Mouse (Mus musculus) embryo, embryonic 11 days (tissue): Measurements from ENCODE around the gene Trim11.
A peak's percentile ranks its signal among the peaks of the same experiment; 100 is the strongest.

Experiments used
- DNase-seq: peaks from one replicate; pipeline ENCODE4 v3.0.0-alpha.2; 2015

The Trim11 gene

GRCm38 (mm10) chr11:58981541-58982447 is 3.9 kb downstream of the Trim11 start:
- peak; percentile 49 for DNase-seq

- DNase-seq, result no peak
These were observed 4.7 kb downstream of the Trim11 start for GRCm38 (mm10) chr11:58982471-58983097.

- DNase-seq, result no peak
These were observed 5.9 kb downstream of the Trim11 start for GRCm38 (mm10) chr11:58983691-58984341.

GRCm38 (mm10) chr11:58984657-58985056 is 6.8 kb downstream of the Trim11 start:
- no peak for DNase-seq

GRCm38 (mm10) chr11:58985299-58985917 is 7.5 kb downstream of the Trim11 start:
- no peak for DNase-seq

GRCm38 (mm10) chr11:58989166-58989565 is 11.3 kb downstream of the Trim11 start:
- DNase-seq, result no peak

- DNase-seq, result no peak
These were observed 12.2 kb downstream of the Trim11 start for GRCm38 (mm10) chr11:58990141-58990540.

GRCm38 (mm10) chr11:58990794-58991193 is 12.9 kb downstream of the Trim11 start:
- no peak for DNase-seq

- DNase-seq, result no peak
These were observed 14.0 kb downstream of the Trim11 start for GRCm38 (mm10) chr11:58991911-58992310.

- DNase-seq, result no peak
These were observed 15.3 kb downstream of the Trim11 start for GRCm38 (mm10) chr11:58993091-58993670.

GRCm38 (mm10) chr11:58994337-58994826 is 16.5 kb downstream of the Trim11 start:
- DNase-seq, result peak; percentile 67

- no peak for DNase-seq
These were observed 17.3 kb downstream of the Trim11 start for GRCm38 (mm10) chr11:58995061-58995806.

- no peak for DNase-seq
These were observed 18.0 kb downstream of the Trim11 start for GRCm38 (mm10) chr11:58995807-58996370.

- DNase-seq, result no peak
These were observed 19.6 kb downstream of the Trim11 start for GRCm38 (mm10) chr11:58997541-58997940.

- DNase-seq, result no peak
These were observed 21.3 kb downstream of the Trim11 start for GRCm38 (mm10) chr11:58999158-58999557.

GRCm38 (mm10) chr11:58999830-59000229 is 21.9 kb downstream of the Trim11 start:
- no peak for DNase-seq

GRCm38 (mm10) chr11:59000635-59001034 is 22.7 kb downstream of the Trim11 start:
- DNase-seq, result no peak

- DNase-seq, result no peak
These were observed 24.6 kb downstream of the Trim11 start for GRCm38 (mm10) chr11:59002327-59003079.

- DNase-seq, result peak; percentile 59
These were observed 37.2 kb downstream of the Trim11 start for GRCm38 (mm10) chr11:59015052-59015451.

GRCm38 (mm10) chr11:59026411-59026810 is 48.5 kb downstream of the Trim11 start:
- DNase-seq, result peak; percentile 13

- no peak for DNase-seq
These were observed 51.1 kb downstream of the Trim11 start for GRCm38 (mm10) chr11:59029003-59029402.
